Mouse (Mus musculus) liver, embryonic 13.5 days (tissue): Measurements from ENCODE around the gene Nav2. TPM values are rescaled to one million over a fixed set of nuclear protein-coding genes. Genes with fewer than 3 reads are reported as not detected.

Experiments
- ATAC-seq: fragments of 200-750 bp; cut with Nextera tagmentation; 2 replicates; pipeline ENCODE4 v1.8.0; 2017; ENCODE audit warnings: low read depth, mild to moderate bottlenecking, moderate number of reproducible peaks, moderate library complexity
- DNase-seq: peaks from one replicate; pipeline ENCODE4 v3.0.0; 2022
- H3K27ac ChIP-seq: fragments of 300-500 bp; sonication (generic); 2 replicates; pipeline ENCODE4 v1.5.1; 2015; ENCODE audit warnings: moderate library complexity, mild to moderate bottlenecking, inconsistent platforms
- H3K27me3 ChIP-seq: fragments of 300-500 bp; sonication (generic); 2 replicates; pipeline ENCODE4 v1.6.1; 2015; ENCODE audit warnings: mild to moderate bottlenecking, inconsistent platforms
- H3K36me3 ChIP-seq: fragments of 300-500 bp; sonication (generic); 2 replicates; pipeline ENCODE4 v1.6.1; 2015; ENCODE audit warnings: mild to moderate bottlenecking, inconsistent platforms
- H3K4me1 ChIP-seq: fragments of 300-500 bp; sonication (generic); replicated peaks from 2 replicates; pipeline ENCODE4 v1.6.1; 2015; ENCODE audit warnings: inconsistent platforms
- H3K4me2 ChIP-seq: fragments of 300-500 bp; sonication (generic); 2 replicates; pipeline ENCODE4 v1.6.1; 2015; ENCODE audit warnings: inconsistent platforms, mild to moderate bottlenecking, moderate library complexity
- H3K4me3 ChIP-seq: fragments of 300-500 bp; sonication (generic); replicated peaks from 2 replicates; pipeline ENCODE4 v1.5.1; 2015; ENCODE audit warnings: mild to moderate bottlenecking, inconsistent platforms
- H3K9ac ChIP-seq: fragments of 300-500 bp; sonication (generic); 2 replicates; pipeline ENCODE4 v1.6.1; 2015; ENCODE audit warnings: mild to moderate bottlenecking, inconsistent platforms
- H3K9me3 ChIP-seq: fragments of 300-500 bp; sonication (generic); replicated peaks from 2 replicates; pipeline ENCODE4 v1.6.1; 2016; ENCODE audit warnings: inconsistent platforms
- WGBS: fragments of 180-500 bp; shearing (Covaris S2); methylation state at CpG from one replicate; pipeline ENCODE4 v1.1.7; 2015; ENCODE audit not compliant: insufficient replicate concordance; 5-methylcytosine and 5-hydroxymethylcytosine counted together
- polyA plus RNA-seq: library from polyadenylated mRNA; unstranded; fragments of >200 nt; fragmentation: Nextera tagmentation; extraction: Ambion mirVana; gene quantifications from 2 replicates; pipeline ENCODE4 v1.2.1, GENCODE M21; 2015

The Nav2 gene
- polyA plus RNA-seq, 1 experiment from 2014 or later, result 1.8 TPM

DNA sequence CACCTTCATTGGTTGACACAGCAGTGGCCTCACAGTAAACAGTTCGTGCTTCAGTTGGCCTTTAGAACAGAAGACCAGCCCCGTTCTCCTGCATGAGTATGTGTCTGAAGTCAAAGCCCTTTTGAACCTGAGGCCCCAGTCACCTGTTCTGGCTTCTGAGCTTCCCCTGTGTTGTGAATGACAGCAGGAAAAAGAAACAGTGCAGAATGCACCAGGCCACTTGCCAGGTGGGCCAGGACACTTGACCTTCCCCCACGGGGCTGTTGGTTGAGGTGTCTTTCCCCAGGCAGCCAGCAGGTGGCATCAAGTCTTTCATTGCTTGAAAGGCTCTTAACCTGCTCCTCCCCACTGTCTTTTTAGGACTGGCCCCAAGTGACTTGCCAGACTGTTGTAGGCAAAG lies 562.8 kb downstream of the Nav2 start:
- Histone ChIP-seq H3K27ac (no peak overlapping the region), H3K9me3 (no peaks in the 10 kb centered on the region), H3K9ac (no peak overlapping the region), H3K4me2 (no peak overlapping the region), H3K4me1 (no peaks in the 10 kb centered on the region), H3K4me3 (no peak overlapping the region), H3K36me3 (no peaks in the 10 kb centered on the region), H3K27me3 (no peaks in the 10 kb centered on the region)
- peak; percentile 11 for DNase-seq
- no peak for ATAC-seq
- WGBS, result 52% methylated on average over 3 of the region's 3 CpGs

DNA sequence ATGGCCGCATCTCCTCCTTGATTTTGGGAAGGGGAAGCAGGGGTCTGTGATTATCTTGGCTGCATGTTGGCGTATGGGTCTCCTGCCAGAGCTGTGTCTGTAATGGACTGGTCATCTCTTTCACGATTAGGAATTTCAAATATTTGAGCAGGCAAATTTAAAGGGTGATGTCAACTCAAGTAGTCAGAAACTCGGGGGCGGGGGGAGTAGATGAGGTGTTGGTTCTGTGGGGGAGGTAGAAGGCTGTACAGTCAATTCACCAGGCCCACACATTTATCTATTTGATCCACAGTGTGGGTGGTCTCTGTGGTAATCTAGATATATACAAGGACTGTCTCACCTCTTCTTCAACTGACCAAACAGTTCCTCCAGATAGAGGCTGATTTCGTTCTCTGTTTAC lies 566.8 kb downstream of the Nav2 start:
- Histone ChIP-seq H3K4me1 (peaks cover 12% of the 10 kb centered on the region), H3K27ac (no peak overlapping the region), H3K9ac (no peak overlapping the region), H3K27me3 (no peaks in the 10 kb centered on the region), H3K9me3 (no peaks in the 10 kb centered on the region), H3K4me2 (no peak overlapping the region), H3K36me3 (0 out of 2 replicates have a peak, but pooled peaks cover 2% of the 10 kb centered on the region), H3K4me3 (no peak overlapping the region)
- ATAC-seq (no peak), DNase-seq (no peak)
- WGBS, result 60% methylated on average over 6 of the region's 6 CpGs

DNA sequence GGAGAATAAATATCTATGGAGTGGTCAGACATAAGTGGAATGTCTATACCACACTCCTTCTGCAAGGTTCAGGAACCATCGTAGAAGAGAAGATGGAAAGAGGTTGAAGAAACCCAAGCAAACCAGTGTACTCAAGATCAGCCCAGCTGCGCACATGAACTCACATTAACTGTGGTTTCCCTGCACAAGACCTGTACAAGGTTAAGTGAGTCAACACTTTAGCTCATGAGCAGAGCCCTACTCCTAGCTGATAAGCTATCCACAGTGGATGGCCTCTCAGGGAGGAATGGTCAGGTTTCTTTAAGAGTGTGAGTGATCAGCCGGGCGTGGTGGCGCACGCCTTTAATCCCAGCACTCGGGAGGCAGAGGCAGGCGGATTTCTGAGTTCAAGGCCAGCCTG lies 567.6 kb downstream of the Nav2 start:
- no peak for DNase-seq
- H3K27ac ChIP-seq, result no peak overlapping the region
- no peak overlapping the region for H3K4me2 ChIP-seq
- ATAC-seq, result no peak
- WGBS, result 74% methylated on average over 8 of the region's 8 CpGs
- no peaks in the 10 kb centered on the region for H3K27me3 ChIP-seq
- H3K9ac ChIP-seq, result no peak overlapping the region
- H3K9me3 ChIP-seq, result no peaks in the 10 kb centered on the region
- H3K36me3 ChIP-seq, result 0 out of 2 replicates have a peak, but pooled peaks cover 2% of the 10 kb centered on the region
- peaks cover 12% of the 10 kb centered on the region for H3K4me1 ChIP-seq
- no peak overlapping the region for H3K4me3 ChIP-seq

DNA sequence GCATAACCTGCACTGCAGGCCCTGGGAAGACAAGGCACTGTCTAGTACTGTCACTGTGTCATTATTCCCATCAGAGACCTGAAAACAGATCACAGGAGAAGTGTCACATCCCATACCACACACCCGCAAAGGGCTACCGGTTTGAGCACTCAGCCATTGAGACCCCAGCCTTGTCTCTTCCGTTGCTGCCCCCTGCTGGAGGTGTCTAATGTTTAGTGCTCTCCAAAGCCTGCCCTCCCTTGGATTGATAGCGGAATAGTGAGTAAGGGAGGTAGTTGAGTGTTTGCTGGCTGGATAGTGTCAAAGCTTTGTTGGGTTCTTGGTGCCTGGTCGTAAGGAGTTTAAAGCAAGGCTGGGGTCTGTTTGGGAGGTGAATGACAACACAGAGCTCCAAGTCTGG lies 568.1 kb downstream of the Nav2 start:
- WGBS, result 34% methylated on average over 5 of the region's 5 CpGs
- Histone ChIP-seq H3K36me3 (0 out of 2 replicates have a peak, but pooled peaks cover 2% of the 10 kb centered on the region), H3K4me2 (no peak overlapping the region), H3K27ac (peak overlapping the region; percentile 30), H3K9me3 (no peaks in the 10 kb centered on the region), H3K9ac (no peak overlapping the region), H3K4me1 (peaks cover 12% of the 10 kb centered on the region), H3K4me3 (no peak overlapping the region), H3K27me3 (no peaks in the 10 kb centered on the region)
- peak; percentile 35; the same call in 1 of the 2 replicates for ATAC-seq
- DNase-seq, result no peak

DNA sequence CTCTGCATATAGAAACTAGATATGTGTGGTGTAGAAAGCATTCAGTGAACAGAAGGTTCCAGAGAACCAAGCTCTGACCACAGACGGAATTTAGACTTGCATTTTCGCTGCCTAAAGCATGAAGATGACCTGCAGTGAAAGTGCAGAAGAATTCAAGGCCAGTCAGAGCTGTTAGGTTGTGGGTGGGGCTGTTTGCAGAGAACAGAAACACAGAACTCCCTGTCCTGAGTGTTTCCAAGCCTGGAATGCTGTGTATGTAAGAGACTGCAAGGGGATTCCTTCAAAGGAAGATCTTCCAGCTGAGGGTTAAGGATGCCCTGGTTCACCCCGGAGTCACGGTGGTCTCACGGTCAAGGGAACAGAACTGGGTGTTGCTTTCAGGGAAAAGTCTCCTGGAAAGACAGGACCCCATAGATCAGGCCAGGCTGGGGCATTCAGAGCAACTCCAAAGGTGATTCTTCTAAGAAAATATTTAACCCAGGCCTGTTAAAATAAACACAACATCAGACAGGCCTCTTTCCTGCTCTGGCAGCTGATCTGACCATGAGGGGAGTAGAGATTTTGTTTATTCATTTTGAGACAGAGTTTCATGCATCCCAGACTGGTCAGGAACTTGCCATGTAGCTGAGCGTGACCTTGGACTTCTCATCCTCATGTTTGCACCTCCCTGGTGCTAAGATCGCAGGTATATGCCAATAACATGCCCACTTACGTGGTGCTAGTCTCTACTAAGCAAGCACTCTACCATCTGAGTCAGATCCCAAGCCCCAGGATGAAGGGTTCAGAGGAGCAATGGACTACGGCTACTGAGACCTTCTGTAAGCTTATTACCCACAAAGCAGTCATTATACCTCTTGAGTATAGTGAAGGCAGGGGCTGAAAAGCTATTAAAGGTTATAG lies 568.8 kb downstream of the Nav2 start:
- no peak overlapping the region for H3K4me3 ChIP-seq
- WGBS, result 46% methylated on average over 9 of the region's 9 CpGs
- no peak overlapping the region for H3K9ac ChIP-seq
- peak overlapping the region; percentile 30 for H3K27ac ChIP-seq
- H3K4me1 ChIP-seq, result peaks cover 12% of the 10 kb centered on the region
- DNase-seq (no peak), ATAC-seq (peak; percentile 46)
- H3K4me2 ChIP-seq, result 0 out of 2 replicates have a peak overlapping the region, but pooled peaks have one; percentile 8
- H3K9me3 ChIP-seq, result no peaks in the 10 kb centered on the region
- no peaks in the 10 kb centered on the region for H3K27me3 ChIP-seq
- 0 out of 2 replicates have a peak, but pooled peaks cover 2% of the 10 kb centered on the region for H3K36me3 ChIP-seq

DNA sequence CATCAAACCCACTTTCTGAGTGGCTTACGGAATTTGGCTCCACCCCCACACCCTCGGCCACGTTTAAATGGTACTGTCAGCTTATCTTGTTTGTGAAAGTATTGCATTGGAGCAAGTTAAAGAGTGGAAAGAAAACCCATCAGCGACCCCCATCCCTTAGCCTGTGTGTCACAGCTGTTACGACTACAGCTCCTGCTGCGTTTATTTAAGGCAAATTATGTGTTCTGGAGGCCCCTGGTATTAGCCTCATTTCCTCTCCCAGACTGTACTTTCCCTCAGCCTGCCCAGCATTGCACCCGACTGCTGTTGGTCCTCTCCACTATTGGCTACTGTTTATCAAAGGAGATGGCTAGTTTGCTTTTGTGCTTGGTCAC lies 569.4 kb downstream of the Nav2 start:
- Histone ChIP-seq H3K27ac (peak overlapping the region; percentile 39; the same call in 1 of the 2 replicates), H3K27me3 (no peaks in the 10 kb centered on the region), H3K4me2 (0 out of 2 replicates have a peak overlapping the region, but pooled peaks have one; percentile 8), H3K4me3 (no peak overlapping the region), H3K9ac (no peak overlapping the region), H3K9me3 (no peaks in the 10 kb centered on the region), H3K36me3 (0 out of 2 replicates have a peak, but pooled peaks cover 2% of the 10 kb centered on the region), H3K4me1 (peaks cover 12% of the 10 kb centered on the region)
- WGBS, result 30% methylated on average over 7 of the region's 7 CpGs
- DNase-seq (no peak), ATAC-seq (peak; percentile 29; the same call in 1 of the 2 replicates)

DNA sequence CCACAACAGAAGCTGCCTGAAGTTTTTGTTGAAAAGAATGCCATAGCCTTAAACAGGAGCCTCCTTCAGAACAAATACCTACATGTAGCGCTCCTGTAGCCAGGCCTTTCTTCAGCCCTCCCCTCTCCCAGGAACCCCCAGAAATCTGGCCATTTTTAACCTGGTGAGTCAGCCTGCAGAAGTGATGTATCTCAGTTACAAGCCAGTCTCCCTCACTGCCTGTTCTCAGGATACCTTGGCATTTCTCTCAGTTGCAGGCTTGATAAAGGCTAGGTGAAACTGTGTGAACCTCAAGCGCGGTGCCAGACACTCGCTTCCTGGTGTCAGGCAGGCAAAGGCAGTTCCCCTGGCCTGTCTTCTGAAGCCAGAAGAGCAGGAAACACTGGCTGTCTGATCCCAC lies 570.4 kb downstream of the Nav2 start:
- Histone ChIP-seq H3K9ac (no peak overlapping the region), H3K9me3 (no peaks in the 10 kb centered on the region), H3K36me3 (0 out of 2 replicates have a peak, but pooled peaks cover 2% of the 10 kb centered on the region)

DNA sequence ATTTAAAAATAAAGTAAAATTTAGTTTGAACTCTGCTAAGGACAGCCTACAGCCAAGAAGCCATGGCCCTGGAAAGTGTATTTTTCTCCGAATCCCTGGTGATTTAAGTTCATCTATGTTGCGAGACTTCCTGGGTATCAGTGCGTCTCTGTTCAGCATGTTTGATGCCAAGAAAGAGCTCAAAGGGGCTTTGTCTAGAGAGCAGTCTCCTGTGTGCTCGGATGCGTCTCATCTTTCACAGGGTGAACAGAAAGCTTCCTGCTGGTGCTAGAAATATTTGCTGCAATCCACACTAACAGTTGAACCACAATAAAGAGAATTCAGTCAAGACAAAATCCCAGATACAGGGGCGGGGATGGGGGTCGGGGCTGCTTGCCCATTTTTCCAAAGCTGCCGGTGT lies 572.4 kb downstream of the Nav2 start:
- 69% methylated on average over 8 of the region's 8 CpGs for WGBS
- Histone ChIP-seq H3K4me3 (no peak overlapping the region), H3K36me3 (0 out of 2 replicates have a peak, but pooled peaks cover 2% of the 10 kb centered on the region), H3K4me1 (peaks cover 18% of the 10 kb centered on the region), H3K27me3 (no peaks in the 10 kb centered on the region), H3K4me2 (no peak overlapping the region), H3K27ac (no peak overlapping the region), H3K9ac (no peak overlapping the region), H3K9me3 (no peaks in the 10 kb centered on the region)
- DNase-seq (no peak), ATAC-seq (no peak)

More for the DNA sequence above, 570.4 kb downstream of the Nav2 start:
- ATAC-seq (no peak), DNase-seq (no peak)
- Histone ChIP-seq H3K4me3 (no peak overlapping the region), H3K4me1 (peaks cover 12% of the 10 kb centered on the region), H3K27ac (0 out of 2 replicates have a peak overlapping the region, but pooled peaks have one; percentile 39), H3K4me2 (no peak overlapping the region), H3K27me3 (no peaks in the 10 kb centered on the region)
- WGBS, result 59% methylated on average over 4 of the region's 4 CpGs

DNA sequence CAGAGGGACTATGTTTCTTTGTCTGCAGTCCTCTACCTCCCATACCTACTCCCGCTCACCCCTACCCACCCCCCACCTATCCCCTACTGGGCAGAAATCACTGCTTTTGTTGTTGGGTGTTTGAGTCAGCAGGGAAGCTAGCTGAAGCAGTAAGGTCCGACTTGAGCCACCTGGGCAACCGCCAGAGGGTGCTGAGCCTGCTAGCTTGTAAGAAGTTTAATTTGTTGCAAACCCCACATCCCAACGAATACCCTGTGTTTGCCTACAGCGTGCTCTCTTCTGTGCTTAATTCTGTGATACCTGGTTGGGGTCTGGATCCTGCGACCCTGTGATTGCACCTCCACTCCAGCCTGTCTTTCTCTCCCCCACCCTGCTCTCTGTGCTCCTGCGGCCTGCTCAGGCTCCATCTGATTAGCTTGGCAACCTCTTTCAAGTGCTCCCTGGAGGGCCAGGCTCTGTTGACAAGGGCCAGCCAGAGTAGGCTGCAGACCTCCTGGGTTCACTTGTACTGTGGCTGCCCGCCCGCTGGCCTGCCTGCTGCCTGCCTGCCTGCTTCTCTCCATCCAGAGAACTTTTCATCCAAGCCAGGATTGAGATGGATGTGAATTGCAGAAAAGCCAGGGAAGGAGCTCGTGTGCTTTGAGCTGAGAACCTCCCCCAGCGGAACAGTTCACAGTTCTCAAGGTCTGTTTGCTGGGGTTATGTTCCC lies 575.7 kb downstream of the Nav2 start:
- Histone ChIP-seq H3K4me3 (no peak overlapping the region), H3K27me3 (no peaks in the 10 kb centered on the region), H3K4me2 (no peak overlapping the region), H3K9ac (no peak overlapping the region), H3K9me3 (no peaks in the 10 kb centered on the region), H3K36me3 (0 out of 2 replicates have a peak, but pooled peaks cover 2% of the 10 kb centered on the region), H3K4me1 (peaks cover 6% of the 10 kb centered on the region), H3K27ac (no peak overlapping the region)
- no peak for ATAC-seq
- 35% methylated on average over 11 of the region's 11 CpGs for WGBS
- no peak for DNase-seq

DNA sequence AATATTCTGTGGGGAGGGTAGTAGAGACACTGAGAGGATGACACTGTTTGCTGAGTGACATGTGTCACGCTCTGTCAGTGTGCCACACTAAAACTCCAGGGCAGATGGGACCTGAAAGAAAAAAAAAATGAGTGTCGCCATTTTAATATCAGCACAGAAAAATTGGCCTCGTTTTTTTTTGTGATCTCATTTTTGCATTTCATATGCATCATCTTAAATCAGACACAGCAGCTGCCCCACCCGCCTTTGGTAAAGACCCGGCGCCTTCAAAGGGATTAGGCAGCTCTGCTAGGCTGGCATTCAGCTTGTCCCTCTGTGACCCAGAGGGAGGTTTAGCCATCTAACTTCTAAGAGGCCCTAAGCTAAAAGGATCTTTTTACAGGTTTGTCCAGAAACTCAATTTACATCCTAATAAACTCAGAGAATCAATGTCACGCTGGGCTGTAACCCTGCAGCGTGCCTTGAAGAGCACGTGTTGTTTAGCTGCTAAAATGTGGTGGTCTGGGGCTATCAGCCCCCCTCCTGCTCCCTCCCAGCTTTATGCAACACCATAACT lies 576.9 kb downstream of the Nav2 start:
- Histone ChIP-seq H3K36me3 (no peaks in the 10 kb centered on the region), H3K9me3 (no peaks in the 10 kb centered on the region), H3K27me3 (no peaks in the 10 kb centered on the region), H3K4me1 (peaks cover 6% of the 10 kb centered on the region), H3K9ac (no peak overlapping the region), H3K4me2 (no peak overlapping the region), H3K4me3 (no peak overlapping the region), H3K27ac (no peak overlapping the region)
- ATAC-seq (no peak), DNase-seq (no peak)
- WGBS, result 50% methylated on average over 9 of the region's 9 CpGs

DNA sequence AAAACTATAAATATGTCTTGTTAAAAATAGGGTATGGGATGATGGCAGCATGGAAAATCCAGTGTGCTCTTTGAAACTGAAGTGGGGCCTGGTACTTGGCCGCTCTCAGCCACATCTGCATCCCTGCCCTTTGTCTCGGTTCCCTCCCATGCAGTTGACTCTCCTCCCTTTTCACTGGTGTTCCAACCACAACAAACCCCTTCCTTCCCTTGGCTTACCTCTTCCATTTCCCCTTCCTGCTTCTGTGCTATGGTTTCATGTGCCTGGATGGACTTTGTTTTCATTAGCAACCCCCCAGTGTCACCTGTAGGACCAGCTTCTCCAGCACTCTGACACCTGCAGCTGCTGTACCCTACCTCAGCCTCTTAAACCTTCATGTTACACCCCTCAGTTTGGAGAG lies 578.8 kb downstream of the Nav2 start:
- Histone ChIP-seq H3K4me3 (no peak overlapping the region), H3K4me1 (peaks cover 6% of the 10 kb centered on the region), H3K27me3 (no peaks in the 10 kb centered on the region), H3K36me3 (no peaks in the 10 kb centered on the region), H3K9me3 (no peaks in the 10 kb centered on the region), H3K9ac (no peak overlapping the region), H3K27ac (no peak overlapping the region), H3K4me2 (no peak overlapping the region)
- 52% methylated on average over 2 of the region's 2 CpGs for WGBS
- no peak for DNase-seq
- ATAC-seq, result no peak
